Mouse (Mus musculus) erythroid progenitor cell, adult 5-6 weeks (primary cell): ENCODE results near the gene Paf1. TPM values are rescaled to one million over a fixed set of nuclear protein-coding genes. Genes with fewer than 3 reads are reported as not detected.

Experiments
- ATAC-seq: replicated peaks from 2 replicates; pipeline ENCODE4 v1.8.0; 2016; ENCODE audit warnings: moderate number of reproducible peaks, mild to moderate bottlenecking, moderate TSS enrichment, inconsistent platforms; ENCODE audit not compliant: poor library complexity, low FRiP score, severe bottlenecking
- total RNA-seq, 2 experiments: library from RNA; stranded (forward) in 1 of 2; stranded (reverse) in 1 of 2; fragments of 150-400 nt in 1 of 2; fragments of 186-747, 209-891 nt in 1 of 2; gene quantifications; 2 replicates each; pipeline versions ENCODE4 v1.2.3 to v1.2.4; 2015 to 2017; ENCODE audit warnings: low replicate concordance in 2 of 2

Gene Paf1
- total RNA-seq, 2 experiments from 2014 or later, result 21.4 to 32.5 TPM

DNA sequence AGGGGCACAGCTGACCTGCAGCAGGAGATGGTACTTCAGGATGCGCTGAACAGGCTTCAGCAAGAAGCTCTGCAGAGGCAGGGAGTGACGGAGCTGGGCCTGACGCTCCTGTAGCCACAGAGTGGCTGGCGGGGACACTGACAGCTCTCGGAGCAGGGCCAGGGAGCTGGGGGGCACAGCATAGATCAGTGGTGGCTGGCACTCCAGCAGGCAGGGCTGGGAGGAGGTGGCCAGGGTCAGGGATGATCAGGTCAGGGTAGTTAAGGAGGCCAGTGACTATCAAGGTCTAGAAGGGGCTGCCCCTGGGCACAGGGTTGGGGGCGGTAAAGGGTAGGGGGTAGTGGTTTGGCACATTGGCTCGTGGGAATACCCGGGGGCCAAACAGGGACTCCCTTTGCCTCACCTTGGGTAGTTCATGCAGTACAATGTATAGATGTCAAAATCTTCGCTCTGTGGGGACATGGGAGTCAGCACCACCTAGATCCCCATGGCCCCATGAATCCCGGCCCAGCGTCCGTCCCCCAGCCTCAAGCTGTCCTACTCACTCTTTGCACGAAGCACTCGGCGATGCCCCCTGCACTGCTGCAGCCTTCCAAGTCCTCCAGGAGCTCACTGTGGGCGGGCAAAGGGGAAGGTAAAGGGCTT, 24.4 kb upstream of the Paf1 start:
- ATAC-seq, result no peak

DNA sequence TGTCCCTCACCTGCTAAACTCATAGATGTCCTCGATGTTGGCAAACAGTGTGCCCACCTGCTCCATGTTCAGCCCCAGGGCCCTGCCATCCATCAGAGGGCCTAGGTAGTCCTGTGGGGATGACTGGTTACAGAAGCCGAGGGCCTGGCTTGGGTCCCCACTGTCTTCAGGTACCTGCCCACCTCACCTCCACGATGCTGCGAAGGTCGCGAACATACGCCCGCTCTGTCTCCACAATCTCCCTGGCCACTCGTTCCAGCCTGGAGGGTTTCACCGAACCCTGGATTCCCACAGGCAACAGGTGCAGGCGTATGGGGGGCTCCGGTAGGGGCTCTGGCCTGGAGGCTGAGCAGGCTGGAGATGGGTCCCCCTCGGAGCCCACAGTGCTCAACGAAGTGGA, 22.7 kb upstream of the Paf1 start:
- ATAC-seq, result no peak

DNA sequence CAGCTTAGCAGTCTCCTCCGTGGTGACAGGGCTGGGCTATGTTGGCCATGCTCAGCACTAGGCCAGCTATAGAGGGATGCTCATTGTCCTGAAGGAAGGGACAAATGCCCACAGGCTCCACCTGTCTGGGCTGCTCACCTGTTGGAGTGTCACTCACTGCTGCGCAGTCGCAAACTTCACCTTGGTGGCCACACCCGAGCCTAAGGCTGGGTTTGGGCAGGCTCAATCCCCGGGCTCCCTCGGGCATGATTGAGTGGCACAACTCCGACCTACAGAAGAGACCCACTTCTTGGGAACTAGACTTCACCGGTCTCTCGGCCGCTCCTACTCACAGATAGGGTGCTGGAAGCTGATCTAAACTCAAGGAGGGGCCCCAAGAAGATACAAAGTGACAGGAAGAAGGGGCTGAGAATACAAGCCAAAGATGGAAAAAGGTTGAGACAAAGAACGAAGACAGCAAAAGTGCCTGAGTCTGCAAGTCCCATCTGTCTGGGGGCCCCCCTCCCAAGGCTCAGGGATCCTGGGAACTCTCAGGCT, 21.7 kb upstream of the Paf1 start:
- ATAC-seq, result no peak

DNA sequence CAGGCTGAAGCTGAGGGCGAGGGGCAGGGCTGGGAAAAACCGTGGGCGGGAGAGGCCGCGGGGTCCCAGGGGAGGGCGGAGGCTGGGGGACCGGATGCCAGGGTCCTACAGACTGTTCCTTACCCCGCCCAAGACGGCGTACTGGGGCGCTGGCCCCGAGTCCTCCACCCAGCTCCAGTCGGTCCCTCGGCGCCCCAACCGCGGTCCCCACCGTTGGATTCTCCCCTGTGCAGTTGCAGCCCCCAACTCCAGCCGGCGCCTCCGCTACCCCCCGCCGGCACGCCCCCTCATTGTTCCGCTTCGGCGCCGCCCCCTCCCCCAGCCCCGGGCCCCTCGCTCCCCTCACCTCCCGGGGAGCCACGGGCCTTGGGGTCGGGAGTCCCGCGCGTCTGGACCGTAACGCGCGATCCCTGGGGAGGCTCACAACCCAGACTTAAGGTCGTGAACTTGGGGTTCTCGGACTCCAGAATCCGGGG, 21.2 kb upstream of the Paf1 start:
- no peak for ATAC-seq

DNA sequence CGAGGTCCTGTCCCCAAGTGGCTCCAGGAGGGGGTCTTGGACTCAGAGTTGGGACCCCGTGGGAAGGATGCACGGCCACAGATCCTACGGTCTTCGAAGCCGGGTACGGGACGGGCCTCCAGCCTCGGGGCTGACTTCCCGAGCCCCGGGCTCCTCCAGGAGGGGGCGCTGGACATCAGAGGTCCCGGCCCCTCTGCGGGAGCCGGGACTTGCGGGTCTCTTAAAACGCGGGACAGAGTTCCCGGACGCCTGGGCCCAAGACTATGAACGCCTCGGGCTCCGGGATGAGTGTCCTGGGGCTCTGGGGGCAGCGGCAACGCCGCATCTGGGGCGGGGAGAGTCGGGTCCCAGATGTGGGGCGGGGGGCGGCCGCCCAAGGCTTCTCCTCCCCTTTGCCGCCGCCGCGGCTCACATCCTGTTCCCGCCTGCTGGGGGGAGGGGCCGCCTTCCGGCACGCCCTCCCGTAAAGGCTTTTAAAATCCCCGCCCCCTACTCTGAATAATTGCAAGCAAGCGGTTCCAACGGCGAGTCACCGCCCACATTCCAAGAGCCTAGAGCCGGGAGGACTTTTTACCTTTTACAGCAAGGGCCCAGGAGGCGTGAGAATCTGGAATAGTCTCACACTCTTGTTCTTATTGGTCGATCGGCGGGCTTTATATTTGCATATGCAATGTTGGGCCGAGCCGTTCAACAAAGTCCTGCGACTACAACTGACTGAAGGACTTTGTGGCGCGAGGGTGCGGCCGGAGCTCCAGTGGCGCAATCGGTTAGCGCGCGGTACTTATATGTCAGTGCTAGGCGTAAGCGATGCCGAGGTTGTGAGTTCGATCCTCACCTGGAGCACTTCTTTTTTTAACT, 20.3 kb upstream of the Paf1 start, which contains the start of gene Plekhg2:
Gene Plekhg2 (minus strand): TSS at position 349 of the 858 bp plus-strand sequence.
- ATAC-seq, result peak; percentile 67

DNA sequence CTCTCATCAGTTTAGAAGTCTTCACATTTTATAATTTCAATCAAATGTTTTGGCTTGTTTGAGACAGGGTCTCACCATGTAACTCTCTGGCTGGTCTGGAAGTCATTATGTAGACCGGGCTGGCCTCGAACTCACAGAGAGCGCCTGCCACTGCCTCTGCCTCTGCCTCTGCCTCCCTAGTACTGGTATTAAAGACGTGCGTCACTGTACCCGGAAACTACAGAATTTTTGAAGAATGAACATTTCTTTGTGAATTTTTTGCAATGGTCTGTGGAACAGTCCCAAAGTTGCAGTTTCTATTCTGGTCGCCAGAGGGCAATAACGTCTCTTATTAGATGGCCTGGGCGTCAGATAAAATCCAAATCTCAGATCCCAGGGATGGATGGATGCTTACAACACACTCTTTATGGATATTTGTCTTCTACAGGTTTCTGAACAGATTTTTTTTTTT, 19.6 kb upstream of the Paf1 start:
- ATAC-seq, result 0 out of 2 replicates have a peak, but pooled peaks have one; percentile 23

DNA sequence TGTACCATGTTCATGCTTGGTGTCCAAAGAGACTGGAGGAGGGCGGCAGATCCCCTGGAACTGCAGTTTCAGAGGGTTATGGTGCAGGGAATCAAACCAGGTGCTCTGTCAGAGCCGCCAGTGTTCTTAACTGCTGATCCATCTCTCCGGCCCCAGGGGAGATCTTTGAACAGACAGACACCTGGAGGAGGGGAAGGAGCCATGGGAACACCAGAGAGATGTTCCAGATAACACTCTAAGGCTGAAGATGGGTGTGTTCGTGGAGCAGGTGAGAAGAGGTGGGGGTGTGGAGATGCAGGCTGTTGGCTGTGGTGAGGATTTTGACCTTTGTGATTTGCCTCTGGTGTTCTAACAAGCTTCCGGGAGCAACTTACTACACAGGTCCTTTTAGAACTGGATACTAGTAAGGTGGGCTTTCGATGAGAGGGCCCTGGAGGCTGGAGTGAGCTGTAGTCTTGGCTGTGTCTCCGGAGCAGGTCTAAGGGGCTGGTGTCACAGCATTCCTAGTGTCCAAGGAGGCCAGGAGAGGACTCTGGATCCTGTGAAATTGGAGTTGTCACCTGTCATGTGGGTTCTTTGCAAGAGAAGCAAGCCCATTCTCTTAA, 18.8 kb upstream of the Paf1 start:
- ATAC-seq, result no peak

DNA sequence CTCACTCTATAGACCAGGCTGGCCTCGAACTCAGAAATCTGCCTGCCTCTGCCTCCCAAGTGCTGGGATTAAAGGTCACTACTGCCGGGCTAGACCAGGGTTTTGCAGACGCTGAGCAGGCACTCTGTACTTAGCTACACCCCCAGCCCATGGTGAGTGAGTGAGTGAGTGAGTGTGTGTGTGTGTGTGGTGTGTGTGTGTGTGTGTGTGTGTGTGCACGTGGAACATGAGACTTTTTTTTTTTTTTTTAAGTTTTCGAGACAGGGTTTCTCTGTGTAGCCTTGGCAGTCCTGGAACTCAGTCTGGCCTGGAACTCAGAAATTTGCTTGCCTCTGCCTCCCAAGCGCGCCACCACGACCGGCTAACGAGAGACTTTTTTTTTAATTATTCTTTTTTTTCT, 18.1 kb upstream of the Paf1 start:
- ATAC-seq, result no peak

DNA sequence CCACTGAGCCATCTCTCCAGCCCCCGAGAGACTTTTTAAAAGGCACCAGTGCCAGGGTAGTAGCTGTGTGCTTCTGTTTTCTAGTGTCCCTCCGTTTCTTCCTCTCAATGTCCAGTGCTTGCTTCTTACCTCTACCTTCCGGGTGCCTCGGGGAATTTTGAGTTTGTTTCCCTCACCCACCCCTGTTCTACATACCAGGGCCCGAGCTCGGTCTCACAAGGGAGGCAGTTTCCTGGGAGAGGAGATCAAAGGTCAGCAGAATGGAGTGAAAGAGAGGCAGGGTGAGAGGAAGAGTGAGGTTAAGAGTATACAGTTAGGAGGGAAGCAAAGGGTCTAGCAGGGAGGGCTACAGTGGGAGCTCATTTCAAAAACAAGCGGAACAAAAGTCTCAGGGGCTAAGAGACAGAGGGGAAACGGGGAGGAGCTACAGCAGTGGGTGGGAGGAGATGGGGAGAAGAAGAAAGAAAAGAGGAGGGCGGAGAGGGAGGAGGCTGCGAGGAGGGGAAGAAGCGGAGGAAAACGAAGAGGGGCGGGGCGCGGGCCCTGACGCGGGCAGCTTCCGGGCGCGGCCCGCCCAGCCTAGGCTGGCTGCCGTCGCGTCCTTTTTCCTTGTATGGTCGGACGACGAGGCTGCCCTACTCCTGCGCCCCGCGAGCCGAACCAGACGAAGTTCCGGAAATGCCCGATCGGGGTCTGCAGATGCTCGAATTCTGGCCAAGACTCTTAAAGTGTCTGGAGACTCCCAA, 17.4 kb upstream of the Paf1 start:
- ATAC-seq, result peak; percentile 60

DNA sequence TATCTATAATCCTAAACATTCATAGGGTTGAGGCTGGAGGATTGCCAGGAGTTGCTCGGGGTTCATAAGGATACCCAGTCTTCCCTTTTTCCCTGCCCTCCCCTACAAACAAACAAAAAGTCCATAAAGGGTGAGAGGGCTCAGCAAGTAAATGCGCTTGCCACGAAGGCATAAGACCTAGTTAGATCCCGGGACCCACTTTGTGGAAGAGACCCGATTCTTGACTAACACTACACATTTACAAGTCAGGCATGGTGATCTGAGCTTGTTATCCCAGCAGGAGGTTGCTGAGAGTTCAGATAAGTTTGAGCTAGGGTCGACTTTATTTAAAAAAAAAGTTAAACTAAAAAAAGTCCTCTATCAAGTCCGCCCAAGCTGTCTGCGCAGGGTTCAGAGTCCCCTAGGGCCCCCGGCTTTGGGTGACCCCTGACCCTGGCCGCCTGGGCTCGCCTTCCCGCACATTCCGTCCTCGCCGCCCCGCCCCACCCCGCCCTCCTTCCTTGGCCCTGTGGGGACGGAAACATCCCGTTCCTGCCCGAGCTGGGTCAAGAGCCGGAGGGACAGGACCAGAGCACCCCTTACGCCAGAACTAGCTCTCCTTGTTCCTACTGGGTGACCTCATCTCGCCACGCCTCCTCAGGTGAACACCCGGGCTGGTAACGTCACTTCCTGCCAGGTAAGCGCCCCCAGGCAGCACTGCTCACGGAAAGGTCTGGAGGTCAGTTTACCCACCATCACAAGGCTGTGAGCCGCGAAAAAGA, 16.6 kb upstream of the Paf1 start:
- ATAC-seq, result no peak

DNA sequence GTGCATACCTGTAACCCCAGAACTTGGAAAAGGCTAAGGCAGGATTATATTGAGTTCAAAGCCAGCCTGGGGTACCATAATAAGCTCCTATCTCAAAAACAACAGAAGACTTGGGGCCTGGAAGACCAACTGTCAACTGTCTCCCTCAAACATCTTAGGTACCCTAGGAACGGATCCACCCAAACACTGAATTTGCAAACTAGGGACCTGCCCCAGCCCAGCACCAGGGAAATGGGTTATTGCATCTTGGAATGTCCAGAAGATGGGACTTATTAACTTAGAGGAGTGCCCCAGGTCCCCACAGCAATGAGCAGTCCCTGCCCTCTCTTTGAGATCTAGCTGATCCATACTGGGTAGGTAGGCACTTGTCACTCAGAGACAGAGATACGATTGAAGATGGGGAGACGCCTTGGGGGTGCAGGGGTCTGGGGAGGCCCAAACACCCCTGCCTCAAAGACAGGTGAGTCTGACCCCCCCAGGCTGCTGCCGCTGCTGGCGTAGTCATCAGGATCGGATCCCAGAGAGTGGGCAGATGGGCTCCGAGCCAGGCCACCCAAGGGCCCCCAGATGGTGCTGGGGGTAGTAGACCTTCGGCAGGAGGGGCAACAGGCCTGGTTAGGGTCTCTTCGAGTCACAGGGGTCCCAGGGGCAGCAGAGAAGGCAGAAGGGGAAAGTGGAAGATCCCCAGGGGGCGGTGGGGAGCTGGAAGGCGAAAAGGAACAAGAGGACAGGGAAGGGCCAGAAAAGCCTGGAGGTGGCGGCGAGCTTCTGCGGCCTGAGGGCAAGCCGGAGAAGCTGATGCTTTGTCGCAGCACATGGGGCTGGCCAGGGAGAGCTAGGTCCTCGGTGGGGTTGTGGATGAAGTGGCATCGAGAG, 15.3 kb upstream of the Paf1 start:
- ATAC-seq, result no peak

DNA sequence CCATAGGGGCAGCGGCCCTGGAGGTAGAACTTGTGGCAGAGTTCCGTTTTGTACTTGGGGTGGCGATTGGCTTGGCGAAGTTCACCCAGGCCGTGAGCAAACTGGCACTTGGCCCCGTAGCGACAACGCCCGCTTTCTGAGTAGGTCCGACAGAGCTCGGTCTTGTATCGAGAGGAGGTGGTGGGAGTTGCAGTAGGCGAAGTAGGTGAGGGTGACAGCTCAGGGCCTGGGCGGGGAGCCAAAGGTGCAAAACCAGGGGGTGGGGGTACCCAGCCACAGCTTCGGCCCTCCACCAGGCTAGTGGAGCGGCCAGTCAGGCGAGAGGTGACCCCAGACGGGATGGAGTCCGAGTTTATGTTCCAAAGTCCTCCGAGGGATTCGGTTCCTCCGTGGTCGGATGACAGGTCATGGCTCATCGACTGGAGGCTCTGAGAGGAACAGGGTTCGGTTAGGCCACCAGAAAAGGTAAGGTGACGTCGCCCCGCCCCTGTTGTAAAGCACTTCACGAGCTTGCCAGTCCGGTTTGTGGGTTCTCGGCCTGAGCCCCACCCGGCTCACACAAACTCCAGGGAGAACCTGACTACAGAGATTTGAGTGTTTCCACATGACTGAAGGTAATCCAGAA, 14.6 kb upstream of the Paf1 start:
- no peak for ATAC-seq

DNA sequence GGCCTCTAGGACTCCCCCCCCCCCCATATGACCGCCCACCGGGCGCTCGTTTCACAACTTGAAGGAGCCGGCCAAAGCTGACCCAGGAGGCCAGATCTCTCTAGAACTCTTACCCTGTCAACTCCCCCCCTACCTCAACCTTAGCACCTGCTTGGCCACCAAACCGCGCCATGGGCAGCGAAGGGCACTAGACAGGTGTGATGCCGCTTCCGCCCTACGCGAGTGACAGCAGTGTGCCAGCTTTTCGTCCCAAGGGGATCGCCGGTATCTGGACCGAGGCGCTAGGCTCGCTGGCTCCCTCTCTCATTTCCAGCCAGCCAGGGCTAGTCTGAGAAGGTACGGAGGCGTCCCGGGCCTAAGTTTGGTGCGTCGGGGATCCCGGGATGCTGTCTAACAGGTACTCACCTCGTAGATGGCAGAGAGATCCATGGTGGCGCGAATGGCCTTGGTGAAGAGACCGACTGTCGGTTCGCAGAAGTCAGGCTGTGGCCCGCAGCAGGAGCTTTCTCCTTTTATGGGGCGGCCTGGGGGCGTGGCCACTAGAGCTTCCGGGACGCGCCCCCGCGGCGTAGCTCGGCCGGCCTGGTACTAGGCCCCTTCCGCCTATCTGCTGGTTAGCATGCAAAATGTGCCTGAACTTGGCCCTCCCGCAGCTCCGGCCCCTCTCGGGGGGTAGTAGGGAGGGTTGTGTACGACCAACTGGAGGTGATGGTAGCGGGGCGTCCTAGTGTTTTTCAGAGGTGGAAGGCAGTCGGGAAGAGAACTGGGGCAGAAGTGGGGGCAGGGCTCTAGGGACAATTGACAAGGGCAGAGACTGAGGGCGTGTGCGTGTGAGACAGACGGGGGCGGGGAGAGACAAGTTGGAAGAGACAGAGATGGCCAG, 13.7 kb upstream of the Paf1 start:
- ATAC-seq, result peak; percentile 80

DNA sequence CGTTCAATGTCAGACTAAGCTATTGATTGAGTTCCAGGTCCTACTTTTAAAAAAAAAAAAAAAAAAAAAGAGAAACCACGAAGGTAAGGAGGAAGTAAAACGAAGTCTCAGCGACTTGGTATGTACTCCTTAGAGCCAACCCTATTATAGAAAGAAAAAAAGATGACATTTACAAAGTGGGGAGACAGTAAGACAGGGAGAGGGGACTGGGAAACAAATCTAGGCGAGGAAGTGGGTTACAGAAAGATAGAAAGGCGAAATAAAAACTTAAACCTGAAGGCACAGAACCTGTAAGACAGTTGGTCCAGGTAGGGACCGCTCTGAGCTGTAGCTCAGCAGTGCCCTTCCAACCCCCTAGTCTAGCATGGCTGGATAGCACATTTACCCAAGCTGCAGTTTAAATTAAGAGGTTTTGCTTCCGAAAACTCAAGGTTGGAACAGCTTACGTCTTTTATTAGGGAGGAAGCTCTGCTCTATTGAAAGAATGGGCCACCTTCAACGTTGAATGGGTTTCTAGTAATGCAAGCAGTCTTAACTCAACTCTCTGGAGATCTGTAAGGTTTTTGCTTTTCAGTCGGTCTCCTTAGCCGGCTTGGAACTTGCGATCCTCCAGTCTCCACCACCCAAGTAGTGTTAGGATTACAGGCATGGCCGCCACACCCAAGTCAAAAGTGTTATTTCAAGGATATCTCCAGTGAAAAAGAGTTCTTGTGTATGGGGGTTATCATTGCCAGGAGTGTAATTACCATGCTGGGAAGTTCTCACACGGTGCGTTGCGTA, 12.3 kb upstream of the Paf1 start, which contains the start of gene Zfp36:
Gene Zfp36 (minus strand): TSS at position 17 of the 780 bp plus-strand sequence.
- ATAC-seq, result no peak

DNA sequence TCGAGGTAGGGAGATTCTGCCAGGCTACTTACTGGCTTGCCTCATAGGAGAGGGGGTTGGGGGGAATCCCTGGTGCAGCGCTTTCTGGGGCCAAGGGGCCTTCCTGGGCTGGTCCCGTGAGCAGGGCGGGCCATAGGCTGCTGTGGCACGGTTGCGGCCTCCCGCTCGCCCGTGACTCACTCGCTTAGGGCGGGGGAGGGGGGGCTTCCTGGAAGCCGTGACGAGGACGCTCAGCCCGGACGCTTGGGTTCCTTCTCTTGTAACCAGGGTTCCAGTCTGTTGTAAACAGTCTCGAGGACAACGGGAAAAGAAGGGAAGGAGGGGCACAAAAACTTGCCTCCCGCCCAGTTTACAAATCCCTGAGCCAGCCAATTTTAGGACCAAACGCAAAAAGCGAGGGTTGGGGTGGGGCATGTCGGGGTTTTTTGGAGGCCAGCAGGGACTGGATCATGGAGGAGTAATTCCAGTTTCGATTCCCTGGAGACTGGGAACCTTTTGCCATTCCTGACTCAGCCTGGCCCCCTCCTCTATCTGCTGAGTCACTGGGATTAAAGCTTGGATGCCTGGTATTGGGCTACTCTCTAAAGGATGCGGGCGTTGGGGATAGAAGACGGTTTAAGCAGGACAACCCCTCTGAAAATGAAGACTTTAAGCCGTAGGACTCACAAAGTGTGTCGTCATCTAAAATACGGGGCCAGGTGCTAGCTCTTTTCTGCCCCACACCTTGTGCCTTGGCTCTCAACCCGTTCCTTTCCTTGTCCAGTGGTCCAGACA, 11.5 kb upstream of the Paf1 start:
- no peak for ATAC-seq
